Mouse (Mus musculus) hindbrain, postnatal 0 days (tissue): ENCODE results near the gene Rpl36. TPM values are rescaled to one million over a fixed set of nuclear protein-coding genes. Genes with fewer than 3 reads are reported as not detected.

Source experiments
- ATAC-seq: fragments of 200-750 bp; cut with Nextera tagmentation; 2 replicates; pipeline ENCODE4 v1.8.0; 2017; ENCODE audit warnings: mild to moderate bottlenecking, moderate TSS enrichment, moderate library complexity
- DNase-seq: peaks from one replicate; pipeline ENCODE4 v3.0.0-alpha.2; 2015; ENCODE audit warnings: low spot score
- H3K27ac ChIP-seq: fragments of 300-500 bp; sonication (generic); 2 replicates; pipeline ENCODE4 v1.5.1; 2014; ENCODE audit warnings: mild to moderate bottlenecking
- H3K27me3 ChIP-seq: fragments of 300-500 bp; sonication (generic); 2 replicates; pipeline ENCODE4 v1.6.1; 2014; ENCODE audit warnings: low read length, mixed read lengths; ENCODE audit not compliant: insufficient read depth
- H3K36me3 ChIP-seq: fragments of 300-500 bp; sonication (generic); 2 replicates; pipeline ENCODE4 v1.6.1; 2014; ENCODE audit warnings: low read length, mixed read lengths; ENCODE audit not compliant: insufficient read depth
- H3K4me1 ChIP-seq: fragments of 300-500 bp; sonication (generic); 2 replicates; pipeline ENCODE4 v1.6.1; 2014; ENCODE audit warnings: antibody characterized with exemption, low read length, mixed read lengths; ENCODE audit not compliant: insufficient read depth
- H3K4me2 ChIP-seq: fragments of 300-500 bp; sonication (generic); 2 replicates; pipeline ENCODE4 v1.6.1; 2014; ENCODE audit warnings: low read depth, mild to moderate bottlenecking, low read length, moderate library complexity, mixed read lengths
- H3K4me3 ChIP-seq: fragments of 300-500 bp; sonication (generic); 2 replicates; pipeline ENCODE4 v1.5.1; 2014; ENCODE audit warnings: low read length
- H3K9ac ChIP-seq: fragments of 300-500 bp; sonication (generic); replicated peaks from 2 replicates; pipeline ENCODE4 v1.6.1; 2014; ENCODE audit warnings: mild to moderate bottlenecking, low read length, moderate library complexity, mixed read lengths
- H3K9me3 ChIP-seq: fragments of 300-500 bp; sonication (generic); 2 replicates; pipeline ENCODE4 v1.6.1; 2016; ENCODE audit warnings: low read length, mixed read lengths
- CTCF ChIP-seq: IDR thresholded peaks from 2 replicates; pipeline ENCODE4 v1.5.1; 2016; ENCODE audit warnings: antibody characterized with exemption, control low read depth, low read depth
- WGBS: fragments of 180-500 bp; shearing (Covaris S2); extraction: QIAGEN DNeasy Blood & Tissue Kit; methylation state at CpG from one replicate; pipeline ENCODE4 v1.1.7; 2014; 5-methylcytosine and 5-hydroxymethylcytosine counted together
- polyA plus RNA-seq: library from polyadenylated mRNA; unstranded; fragments of >200 nt; fragmentation: Nextera tagmentation; extraction: Ambion mirVana; gene quantifications from 2 replicates; pipeline ENCODE4 v1.2.1, GENCODE M21; 2015
- total RNA-seq: library from RNA; depleted of rRNA; stranded (reverse); fragments of >200 nt; gene quantifications from 2 replicates; pipeline ENCODE4 v1.2.3, GENCODE M21; 2014; rRNA removed

Rpl36 gene
- total RNA-seq (939 and 1,848 TPM in 2 replicates), polyA plus RNA-seq (1,254 and 1,260 TPM in 2 replicates)

- peak within 1 kb of the TSS; percentile 97 for H3K27ac ChIP-seq
- H3K9me3 ChIP-seq, result no peaks in the 10 kb centered on the region
- peaks cover 28% of the 10 kb centered on the region for H3K36me3 ChIP-seq
- 1% methylated on average over 52 of the region's 52 CpGs for WGBS
- peak within 1 kb of the TSS; percentile 71 for H3K9ac ChIP-seq
- H3K27me3 ChIP-seq, result no peaks in the 10 kb centered on the region
- peak within 1 kb of the TSS; percentile 65 for H3K4me3 ChIP-seq
- peak; percentile 71 for ATAC-seq
- H3K4me1 ChIP-seq, result peaks cover 7% of the 10 kb centered on the region; the same call in 1 of the 2 replicates
- peak within 1 kb of the TSS; percentile 77 for H3K4me2 ChIP-seq
- TF ChIP-seq CTCF, result peak; percentile 95
- peak; percentile 96 for DNase-seq
These were observed at the start of gene Rpl36 for GRCm38 (mm10) chr17:56613236-56613844. TSS of gene Rpl36 (plus strand) at chr17:56613416.

- Histone ChIP-seq H3K4me1 (no peaks in the 10 kb centered on the region), H3K9ac (no peak overlapping the region), H3K9me3 (no peaks in the 10 kb centered on the region), H3K4me2 (no peak overlapping the region), H3K4me3 (no peak overlapping the region), H3K36me3 (peaks cover 98% of the 10 kb centered on the region), H3K27ac (no peak overlapping the region), H3K27me3 (no peaks in the 10 kb centered on the region)
- DNase-seq (no peak), ATAC-seq (no peak)
- 90% methylated on average over 29 of the region's 29 CpGs for WGBS
- no peak for TF ChIP-seq CTCF
These were observed 46.9 kb upstream of the Rpl36 start for GRCm38 (mm10) chr17:56566293-56566692.

- 87% methylated on average over 5 of the region's 5 CpGs for WGBS
- Histone ChIP-seq H3K4me3 (no peak overlapping the region), H3K9me3 (no peaks in the 10 kb centered on the region), H3K9ac (no peak overlapping the region), H3K27me3 (no peaks in the 10 kb centered on the region), H3K36me3 (peaks cover 98% of the 10 kb centered on the region), H3K4me1 (no peaks in the 10 kb centered on the region), H3K4me2 (no peak overlapping the region), H3K27ac (no peak overlapping the region)
- no peak for DNase-seq
- no peak for ATAC-seq
- no peak for TF ChIP-seq CTCF
These were observed 46.3 kb upstream of the Rpl36 start for GRCm38 (mm10) chr17:56566918-56567317.

GRCm38 (mm10) chr17:56567370-56567769, 45.8 kb upstream of the Rpl36 start:
- WGBS, result 94% methylated on average over 4 of the region's 4 CpGs
- ATAC-seq (no peak), DNase-seq (no peak)
- no peak overlapping the region for H3K27ac ChIP-seq
- no peak overlapping the region for H3K4me2 ChIP-seq
- H3K36me3 ChIP-seq, result peaks cover 95% of the 10 kb centered on the region
- no peak overlapping the region for H3K4me3 ChIP-seq
- TF ChIP-seq CTCF, result no peak
- no peaks in the 10 kb centered on the region for H3K9me3 ChIP-seq
- H3K27me3 ChIP-seq, result no peaks in the 10 kb centered on the region
- no peak overlapping the region for H3K9ac ChIP-seq
- no peaks in the 10 kb centered on the region for H3K4me1 ChIP-seq

- no peaks in the 10 kb centered on the region for H3K27me3 ChIP-seq
- no peak overlapping the region for H3K4me2 ChIP-seq
- TF ChIP-seq CTCF, result peak; percentile 19
- H3K9ac ChIP-seq, result no peak overlapping the region
- DNase-seq, result no peak
- 90% methylated on average over 4 of the region's 4 CpGs for WGBS
- no peak overlapping the region for H3K4me3 ChIP-seq
- H3K27ac ChIP-seq, result no peak overlapping the region
- H3K4me1 ChIP-seq, result no peaks in the 10 kb centered on the region
- peaks cover 84% of the 10 kb centered on the region for H3K36me3 ChIP-seq
- no peak for ATAC-seq
- no peaks in the 10 kb centered on the region for H3K9me3 ChIP-seq
These were observed 42.9 kb upstream of the Rpl36 start for GRCm38 (mm10) chr17:56570287-56570686.

GRCm38 (mm10) chr17:56572154-56572553, 41.1 kb upstream of the Rpl36 start:
- WGBS, result 30% methylated on average over 1 of the region's 1 CpGs
- no peaks in the 10 kb centered on the region for H3K9me3 ChIP-seq
- no peak for DNase-seq

GRCm38 (mm10) chr17:56572939-56573338, 40.3 kb upstream of the Rpl36 start:
- TF ChIP-seq CTCF, result no peak
- Histone ChIP-seq H3K9ac (no peak overlapping the region), H3K27me3 (no peaks in the 10 kb centered on the region), H3K4me1 (no peaks in the 10 kb centered on the region), H3K27ac (no peak overlapping the region), H3K4me2 (no peak overlapping the region), H3K36me3 (peaks cover 76% of the 10 kb centered on the region), H3K9me3 (no peaks in the 10 kb centered on the region), H3K4me3 (no peak overlapping the region)
- ATAC-seq (no peak), DNase-seq (no peak)
- 82% methylated on average over 3 of the region's 3 CpGs for WGBS

More at GRCm38 (mm10) chr17:56572154-56572553, 41.1 kb upstream of the Rpl36 start:
- Histone ChIP-seq H3K36me3 (peaks cover 76% of the 10 kb centered on the region), H3K4me2 (no peak overlapping the region), H3K27ac (no peak overlapping the region), H3K27me3 (no peaks in the 10 kb centered on the region), H3K4me3 (no peak overlapping the region), H3K4me1 (no peaks in the 10 kb centered on the region), H3K9ac (0 out of 2 replicates have a peak overlapping the region, but pooled peaks have one; percentile 5)
- ATAC-seq, result no peak
- no peak for TF ChIP-seq CTCF
